Mouse (Mus musculus) liver, postnatal 0 days (tissue): ENCODE measurements at regions not wholly inside any gene's neighbourhood (a gene's known extent, or its start where the extent isn't known, plus 50 kb on each side); places are given as distances from the start of the nearest gene placed in this dataset.

Experiments used
- ATAC-seq: fragments of 200-750 bp; cut with Nextera tagmentation; 2 replicates; pipeline ENCODE4 v1.8.0; 2017; ENCODE audit warnings: mild to moderate bottlenecking, moderate library complexity
- DNase-seq: peaks from one replicate; pipeline ENCODE4 v3.0.0-alpha.2; 2016
- H3K27ac ChIP-seq: fragments of 300-500 bp; sonication (generic); 2 replicates; pipeline ENCODE4 v1.5.1; 2014; ENCODE audit warnings: antibody characterized with exemption, moderate library complexity, mild to moderate bottlenecking, low read depth
- H3K27me3 ChIP-seq: fragments of 300-500 bp; sonication (generic); 2 replicates; pipeline ENCODE4 v1.6.1; 2014; ENCODE audit warnings: low read length, control low read depth, mixed read lengths; ENCODE audit not compliant: insufficient read depth
- H3K36me3 ChIP-seq: fragments of 300-500 bp; sonication (generic); replicated peaks from 2 replicates; pipeline ENCODE4 v1.6.1; 2014; ENCODE audit warnings: mild to moderate bottlenecking, control low read depth, low read length, moderate library complexity, mixed read lengths; ENCODE audit not compliant: insufficient read depth
- H3K4me1 ChIP-seq: fragments of 300-500 bp; sonication (generic); 2 replicates; pipeline ENCODE4 v1.6.1; 2014; ENCODE audit warnings: antibody characterized with exemption, mild to moderate bottlenecking, control low read depth; ENCODE audit not compliant: insufficient read depth
- H3K4me2 ChIP-seq: fragments of 300-500 bp; sonication (generic); 2 replicates; pipeline ENCODE4 v1.6.1; 2014; ENCODE audit warnings: low read depth, mild to moderate bottlenecking, low read length, moderate library complexity, mixed read lengths
- H3K4me3 ChIP-seq: fragments of 300-500 bp; sonication (generic); 2 replicates; pipeline ENCODE4 v1.5.1; 2014; ENCODE audit warnings: low read depth, low read length
- H3K9ac ChIP-seq: fragments of 300-500 bp; sonication (generic); replicated peaks from 2 replicates; pipeline ENCODE4 v1.6.1; 2014; ENCODE audit warnings: mild to moderate bottlenecking, moderate library complexity
- H3K9me3 ChIP-seq: fragments of 300-500 bp; sonication (generic); 2 replicates; pipeline ENCODE4 v1.6.1; 2016; ENCODE audit warnings: mild to moderate bottlenecking, control low read depth, low read length, mixed read lengths
- CTCF ChIP-seq: sonication (generic); IDR thresholded peaks from 2 replicates; pipeline ENCODE4 v1.5.1; 2016; ENCODE audit warnings: antibody characterized with exemption, low read depth
- EP300 ChIP-seq: IDR thresholded peaks from 2 replicates; pipeline ENCODE4 v1.6.1; 2016; ENCODE audit warnings: antibody characterized with exemption, low read depth, mild to moderate bottlenecking
- WGBS: fragments of 180-500 bp; shearing (Covaris S2); extraction: QIAGEN DNeasy Blood & Tissue Kit; methylation state at CpG from one replicate; pipeline ENCODE4 v1.1.7; 2014; ENCODE audit not compliant: insufficient replicate concordance; 5-methylcytosine and 5-hydroxymethylcytosine counted together

GRCm38 (mm10) chr5:75739336-75739735, 164.6 kb downstream of the Kit start:
- ATAC-seq (no peak), DNase-seq (no peak)
- 85% methylated on average over 8 of the region's 8 CpGs for WGBS
- no peak for TF ChIP-seq EP300
- TF ChIP-seq CTCF = no peak
- Histone ChIP-seq H3K27me3 (no peaks in the 10 kb centered on the region), H3K4me1 (no peaks in the 10 kb centered on the region), H3K9ac (no peak overlapping the region), H3K9me3 (no peaks in the 10 kb centered on the region; the same call in 1 of the 2 replicates), H3K4me2 (no peak overlapping the region), H3K27ac (no peak overlapping the region), H3K4me3 (no peak overlapping the region), H3K36me3 (no peaks in the 10 kb centered on the region)

GRCm38 (mm10) chr5:75738445-75738844, 163.7 kb downstream of the Kit start:
- H3K36me3 ChIP-seq = no peaks in the 10 kb centered on the region
- no peak overlapping the region for H3K4me3 ChIP-seq
- no peak for ATAC-seq
- H3K9ac ChIP-seq = no peak overlapping the region
- TF ChIP-seq EP300 (no peak), CTCF (no peak)
- no peak for DNase-seq
- H3K27ac ChIP-seq = no peak overlapping the region
- WGBS = 76% methylated on average over 2 of the region's 2 CpGs
- no peak overlapping the region for H3K4me2 ChIP-seq
- H3K4me1 ChIP-seq = no peaks in the 10 kb centered on the region
- no peaks in the 10 kb centered on the region for H3K27me3 ChIP-seq
- no peaks in the 10 kb centered on the region; the same call in 1 of the 2 replicates for H3K9me3 ChIP-seq

- no peaks in the 10 kb centered on the region for H3K4me1 ChIP-seq
- H3K36me3 ChIP-seq = no peaks in the 10 kb centered on the region
- H3K9me3 ChIP-seq = no peaks in the 10 kb centered on the region; the same call in 1 of the 2 replicates
- no peaks in the 10 kb centered on the region for H3K27me3 ChIP-seq
- TF ChIP-seq EP300 (no peak), CTCF (no peak)
- WGBS = 74% methylated on average over 7 of the region's 7 CpGs
- no peak overlapping the region for H3K4me3 ChIP-seq
- no peak for ATAC-seq
- no peak overlapping the region for H3K27ac ChIP-seq
- H3K9ac ChIP-seq = no peak overlapping the region
- DNase-seq = no peak
- no peak overlapping the region for H3K4me2 ChIP-seq
Measured at GRCm38 (mm10) chr5:75737752-75738151, 163.0 kb downstream of the Kit start.

GRCm38 (mm10) chr5:75736318-75736717, 161.6 kb downstream of the Kit start:
- Histone ChIP-seq H3K4me3 (no peak overlapping the region), H3K36me3 (no peaks in the 10 kb centered on the region), H3K27ac (no peak overlapping the region), H3K9me3 (no peaks in the 10 kb centered on the region; the same call in 1 of the 2 replicates), H3K4me2 (no peak overlapping the region), H3K9ac (no peak overlapping the region), H3K27me3 (no peaks in the 10 kb centered on the region), H3K4me1 (no peaks in the 10 kb centered on the region)
- ATAC-seq (no peak), DNase-seq (peak; percentile 30)
- TF ChIP-seq EP300 (no peak), CTCF (peak; percentile 69)

GRCm38 (mm10) chr5:75734508-75734907, 159.8 kb downstream of the Kit start:
- H3K27ac ChIP-seq = no peak overlapping the region
- H3K4me3 ChIP-seq = no peak overlapping the region
- TF ChIP-seq CTCF = no peak
- TF ChIP-seq EP300 = no peak
- H3K4me1 ChIP-seq = no peaks in the 10 kb centered on the region
- DNase-seq (peak; percentile 37), ATAC-seq (peak; percentile 31; the same call in 1 of the 2 replicates)
- no peaks in the 10 kb centered on the region; the same call in 1 of the 2 replicates for H3K9me3 ChIP-seq
- 83% methylated on average over 14 of the region's 14 CpGs for WGBS
- no peaks in the 10 kb centered on the region for H3K36me3 ChIP-seq
- H3K27me3 ChIP-seq = no peaks in the 10 kb centered on the region
- H3K4me2 ChIP-seq = no peak overlapping the region
- no peak overlapping the region for H3K9ac ChIP-seq

GRCm38 (mm10) chr5:75734043-75734442, 159.3 kb downstream of the Kit start:
- no peaks in the 10 kb centered on the region for H3K27me3 ChIP-seq
- no peak overlapping the region for H3K9ac ChIP-seq
- no peaks in the 10 kb centered on the region; the same call in 1 of the 2 replicates for H3K9me3 ChIP-seq
- DNase-seq (no peak), ATAC-seq (no peak)
- no peak overlapping the region for H3K27ac ChIP-seq
- H3K4me3 ChIP-seq = no peak overlapping the region
- H3K36me3 ChIP-seq = no peaks in the 10 kb centered on the region
- WGBS = 84% methylated on average over 6 of the region's 6 CpGs
- no peaks in the 10 kb centered on the region for H3K4me1 ChIP-seq
- H3K4me2 ChIP-seq = no peak overlapping the region
- no peak for TF ChIP-seq EP300
- no peak for TF ChIP-seq CTCF

- no peak for ATAC-seq
- H3K27ac ChIP-seq = no peak overlapping the region
- H3K9me3 ChIP-seq = no peaks in the 10 kb centered on the region; the same call in 1 of the 2 replicates
- TF ChIP-seq CTCF (no peak), EP300 (no peak)
- no peaks in the 10 kb centered on the region for H3K4me1 ChIP-seq
- 37% methylated on average over 4 of the region's 4 CpGs for WGBS
- no peak overlapping the region for H3K9ac ChIP-seq
- H3K4me2 ChIP-seq = no peak overlapping the region
- H3K4me3 ChIP-seq = no peak overlapping the region
- H3K36me3 ChIP-seq = no peaks in the 10 kb centered on the region
- no peak for DNase-seq
- H3K27me3 ChIP-seq = no peaks in the 10 kb centered on the region
Measured at GRCm38 (mm10) chr5:75731236-75731635, 156.5 kb downstream of the Kit start.
